Mouse (Mus musculus): ENCODE results near the gene Pif1.

Gene Pif1

DNA sequence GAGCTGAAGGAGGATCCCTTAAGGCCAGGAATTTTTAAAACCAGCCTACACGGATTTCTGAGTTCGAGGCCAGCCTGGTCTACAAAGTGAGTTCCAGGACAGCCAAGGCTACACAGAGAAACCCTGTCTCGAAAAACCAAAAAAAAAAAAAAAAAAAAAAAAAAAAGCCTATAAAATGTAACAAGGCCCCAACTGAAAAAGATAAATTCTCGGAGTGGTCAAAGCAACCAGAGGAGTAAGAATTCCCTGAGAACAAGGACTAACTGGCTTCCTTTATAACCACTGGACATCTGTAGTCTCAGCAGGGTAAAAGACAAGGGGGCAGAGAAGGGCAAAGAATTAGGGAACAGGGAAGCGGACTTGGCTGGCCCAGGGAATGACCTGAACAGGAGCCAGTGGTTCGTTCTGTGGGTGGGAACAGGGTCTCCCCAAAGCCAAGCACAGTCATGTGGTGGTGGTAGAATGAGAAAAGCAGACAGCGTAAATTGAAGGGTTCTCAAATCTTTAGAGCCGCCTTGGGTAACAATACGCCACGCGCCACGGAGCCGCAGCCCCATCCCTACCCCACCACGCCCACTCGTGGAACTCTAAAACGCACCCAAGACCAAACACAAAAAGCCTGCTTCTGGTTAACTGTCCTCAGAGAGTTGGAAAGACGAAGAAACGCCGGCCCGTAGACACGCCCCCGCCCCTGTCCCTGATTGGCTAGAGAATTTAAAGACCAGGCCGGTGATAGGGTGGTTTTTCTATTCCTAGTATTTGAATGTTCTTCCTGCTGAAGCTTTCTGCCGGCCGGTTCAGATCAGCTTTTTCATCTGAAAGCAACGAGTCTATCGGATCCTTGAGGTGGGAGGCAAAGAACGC, at the start of gene Pif1:
Gene Pif1, plus strand, starts transcription at position 755 of the 864 bp plus-strand sequence.
- in situ Hi-C loops (cut with MboI): no loop called here

- in situ Hi-C loops (cut with MboI): no loop called here
Observed at GRCm38 (mm10) chr9:65537901-65538630, 48.9 kb upstream of the Pif1 start.

GRCm38 (mm10) chr9:65539697-65540096, 47.3 kb upstream of the Pif1 start:
- in situ Hi-C loops (cut with MboI): loop anchor here (5.0 kb wide), 1 partner anchor 38 kb away; no protein-coding TSS in a partner anchor

DNA sequence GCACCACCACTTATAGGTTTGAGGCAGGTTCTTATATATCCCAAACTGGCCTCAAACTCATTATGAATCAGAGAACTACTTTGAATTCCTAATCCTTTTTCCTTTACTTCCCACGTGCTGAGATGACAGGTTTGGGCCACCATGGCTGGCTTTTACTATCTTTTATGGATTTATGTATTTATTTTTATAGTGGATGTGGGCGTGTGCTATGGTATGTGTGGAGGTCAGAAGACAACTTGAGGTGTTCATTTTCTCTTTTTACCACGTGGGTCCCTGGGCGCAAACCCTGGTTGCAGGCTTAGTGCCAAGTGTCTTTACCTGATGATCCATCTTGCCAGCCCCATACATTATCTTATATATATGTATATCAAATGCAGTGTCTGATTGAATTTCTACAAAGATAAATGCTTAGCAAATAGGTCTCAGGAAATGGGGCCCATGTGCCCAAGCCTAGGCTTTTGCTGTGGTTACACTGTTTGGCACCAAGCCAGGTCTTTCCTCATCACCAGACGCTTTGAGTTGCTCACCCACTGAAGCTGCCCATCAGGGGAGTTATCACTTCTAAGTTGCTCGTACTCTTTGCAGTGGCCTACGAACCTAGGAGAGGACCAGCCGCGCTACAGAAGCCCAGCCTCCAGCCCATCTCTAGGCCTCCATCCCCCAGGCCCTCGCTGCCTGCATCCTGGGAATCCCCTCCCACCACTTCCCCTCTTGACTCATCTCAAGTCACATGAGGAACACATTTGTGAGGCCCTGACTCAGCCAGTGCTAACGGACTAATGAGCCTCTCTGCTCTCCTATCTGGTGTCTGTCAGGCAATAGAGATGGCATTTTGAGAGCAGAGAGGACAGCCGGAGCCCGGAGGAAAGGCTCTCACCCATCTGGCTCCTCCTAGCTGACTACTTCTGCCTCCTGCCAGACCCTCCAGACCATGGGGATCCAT, 45.6 kb upstream of the Pif1 start:
- in situ Hi-C loops (cut with MboI): loop anchor here (5.0 kb wide), 1 partner anchor 36 kb away; no protein-coding TSS in a partner anchor

- in situ Hi-C loops (cut with MboI): loop anchor here (5.0 kb wide), 1 partner anchor 35 kb away; no protein-coding TSS in a partner anchor
Observed at GRCm38 (mm10) chr9:65542111-65542524, 44.8 kb upstream of the Pif1 start.

- in situ Hi-C loops (cut with MboI): no loop called here
Observed at GRCm38 (mm10) chr9:65545635-65546412, 41.1 kb upstream of the Pif1 start.

- in situ Hi-C loops (cut with MboI): no loop called here
Observed at GRCm38 (mm10) chr9:65546413-65546695, 40.6 kb upstream of the Pif1 start.

GRCm38 (mm10) chr9:65547111-65547510, 39.8 kb upstream of the Pif1 start:
- in situ Hi-C loops (cut with MboI): no loop called here

- in situ Hi-C loops (cut with MboI): no loop called here
Observed at GRCm38 (mm10) chr9:65547844-65548243, 39.1 kb upstream of the Pif1 start.

DNA sequence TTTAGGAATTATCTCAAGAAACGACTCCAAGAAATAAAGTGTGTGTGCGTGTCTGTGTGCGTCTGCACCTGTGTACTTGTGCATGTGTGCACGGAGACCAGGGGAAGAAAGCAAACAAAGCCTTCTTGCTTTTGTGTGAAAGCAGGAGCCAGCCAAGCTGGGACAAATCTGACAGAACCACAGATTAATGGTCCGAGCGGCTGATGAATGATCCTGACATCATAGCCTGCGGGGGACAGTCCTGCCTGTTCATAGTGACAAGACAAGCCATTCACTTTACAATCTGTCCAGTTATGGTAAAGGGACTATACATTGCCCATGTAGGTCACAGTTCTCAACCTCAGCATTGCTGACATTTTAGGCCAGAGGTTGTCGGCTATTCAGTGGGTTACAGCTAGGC, 38.6 kb upstream of the Pif1 start:
- in situ Hi-C loops (cut with MboI): no loop called here

GRCm38 (mm10) chr9:65549139-65549538, 37.8 kb upstream of the Pif1 start:
- in situ Hi-C loops (cut with MboI): no loop called here

- in situ Hi-C loops (cut with MboI): no loop called here
Observed at GRCm38 (mm10) chr9:65549643-65550042, 37.3 kb upstream of the Pif1 start.

GRCm38 (mm10) chr9:65550079-65550831, 36.7 kb upstream of the Pif1 start:
- in situ Hi-C loops (cut with MboI): no loop called here

- in situ Hi-C loops (cut with MboI): no loop called here
Observed at GRCm38 (mm10) chr9:65551035-65551434, 35.9 kb upstream of the Pif1 start.

GRCm38 (mm10) chr9:65552141-65552540, 34.8 kb upstream of the Pif1 start:
- in situ Hi-C loops (cut with MboI): no loop called here

DNA sequence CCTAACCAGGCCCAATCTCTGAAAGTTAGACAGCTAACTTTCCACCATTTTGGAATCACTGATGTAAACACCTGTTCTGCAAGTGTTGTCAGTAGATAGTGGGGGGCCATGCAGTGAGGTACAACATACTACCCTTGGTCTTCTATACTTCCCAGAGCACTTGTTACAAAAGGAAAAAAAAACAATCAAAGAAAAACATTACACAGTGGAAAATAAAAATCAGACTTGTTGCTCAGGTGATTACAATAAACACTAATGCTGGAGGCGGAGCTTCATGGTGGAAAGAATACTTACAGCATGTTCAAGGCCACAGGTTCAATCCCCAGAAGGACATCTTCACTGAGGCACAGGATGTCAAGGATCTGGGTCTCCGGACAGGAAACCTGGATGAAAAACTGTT, 34.2 kb upstream of the Pif1 start:
- in situ Hi-C loops (cut with MboI): no loop called here

GRCm38 (mm10) chr9:65555001-65555405, 32.0 kb upstream of the Pif1 start:
- in situ Hi-C loops (cut with MboI): no loop called here

- in situ Hi-C loops (cut with MboI): no loop called here
Observed at GRCm38 (mm10) chr9:65555621-65556020, 31.3 kb upstream of the Pif1 start.

- in situ Hi-C loops (cut with MboI): no loop called here
Observed at GRCm38 (mm10) chr9:65556349-65556748, 30.6 kb upstream of the Pif1 start.

DNA sequence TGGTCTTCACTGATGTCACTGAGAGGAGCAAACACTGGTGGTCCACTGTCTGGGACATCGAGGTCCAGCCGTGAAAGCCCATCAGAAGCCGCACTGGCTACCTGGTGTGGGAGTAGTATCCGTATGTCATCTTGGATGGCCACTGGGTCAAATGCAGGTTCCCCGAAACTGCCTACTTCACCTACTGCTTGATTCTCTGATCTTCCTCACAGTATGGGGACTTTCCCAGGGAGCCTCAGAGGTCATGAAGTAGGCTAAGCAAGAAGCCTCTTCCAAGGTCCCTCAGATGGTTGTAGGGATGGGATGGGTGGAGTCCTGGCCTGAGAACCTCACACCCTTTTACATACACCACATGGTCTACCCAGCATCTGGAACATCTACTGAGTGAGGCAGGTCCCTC, 30.0 kb upstream of the Pif1 start:
- in situ Hi-C loops (cut with MboI): no loop called here

Data from mature B cell (primary cell).